Mouse (Mus musculus): ENCODE data around the gene Eno3. TPM values are rescaled to one million over a fixed set of nuclear protein-coding genes. Genes with fewer than 3 reads are reported as not detected.
A peak's percentile ranks its signal among the peaks of the same experiment; 100 is the strongest.

Gene Eno3
- polyA plus RNA-seq, 1 experiment, result 30.9 TPM

DNA sequence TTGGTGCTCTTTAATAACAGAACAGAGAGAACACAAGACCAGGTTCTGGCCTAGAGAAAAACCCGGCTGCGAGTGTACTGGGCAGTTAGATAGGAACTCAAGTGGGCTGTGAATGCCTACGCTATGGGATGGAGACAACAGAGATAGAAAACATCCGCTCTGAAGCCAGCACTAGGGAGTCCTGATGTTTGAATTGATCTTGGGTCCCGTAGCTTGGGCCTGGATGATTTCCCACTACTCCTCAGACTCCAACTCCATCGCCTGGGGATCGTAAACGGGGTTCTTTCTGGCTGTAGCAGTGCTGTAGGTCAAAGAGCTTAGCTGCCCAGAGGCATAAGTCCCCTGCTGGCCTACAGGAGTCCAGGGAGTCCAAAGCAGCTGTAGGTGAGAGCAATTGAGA is 31.4 kb downstream of the Eno3 start:
- peak overlapping the region; percentile 54 for H3K4me3 ChIP-seq (ENCODE audit: insufficient read depth, low read depth, low read length)
- no peaks in the 10 kb centered on the region for H3K36me3 ChIP-seq (ENCODE audit: control insufficient read depth, insufficient read depth, low read length)
- H3K27ac ChIP-seq (ENCODE audit: insufficient read depth, low read depth, low read length), result peak overlapping the region; percentile 66
- TF ChIP-seq POLR2A (IDR thresholded peaks at IDR 0.05; ENCODE audit: low read depth, low read length) (no peak), CTCF (conservative IDR thresholded peaks at IDR 0.05; ENCODE audit: insufficient read depth, insufficient read length, low read depth, low read length) (no peak)
- peaks cover 11% of the 10 kb centered on the region for H3K4me1 ChIP-seq (ENCODE audit: control insufficient read depth, insufficient read depth, low read length)
- no peak for DNase-seq
- WGBS, result 15% methylated on average over 8 of the region's 8 CpGs
- H3K27me3 ChIP-seq (replicated peaks; ENCODE audit: control insufficient read depth, insufficient read depth, low read length), result no peaks in the 10 kb centered on the region

DNA sequence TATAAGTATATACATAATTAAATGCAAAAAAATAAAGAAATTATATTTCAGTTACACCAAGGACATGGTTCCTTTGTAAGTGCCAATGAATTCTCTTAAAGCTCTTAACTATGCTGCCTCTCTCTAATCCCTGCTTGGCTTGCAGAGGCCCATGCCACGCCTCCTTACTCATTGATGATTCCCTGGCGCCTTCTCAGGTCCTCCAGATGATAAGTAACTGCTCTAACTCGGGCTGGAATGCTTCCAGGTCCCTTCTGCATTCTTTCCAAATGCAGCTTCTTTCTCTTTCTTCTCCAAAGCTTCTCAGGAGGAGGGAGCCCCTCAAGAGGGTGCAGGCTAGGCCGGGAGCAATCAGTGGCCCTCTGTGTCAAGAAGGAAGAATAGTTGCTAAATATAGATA is 32.6 kb downstream of the Eno3 start:
- Histone ChIP-seq H3K4me1 (ENCODE audit: control insufficient read depth, insufficient read depth, low read length) (peaks cover 11% of the 10 kb centered on the region), H3K4me3 (ENCODE audit: insufficient read depth, low read depth, low read length) (no peak overlapping the region), H3K27me3 (replicated peaks; ENCODE audit: control insufficient read depth, insufficient read depth, low read length) (no peaks in the 10 kb centered on the region), H3K36me3 (ENCODE audit: control insufficient read depth, insufficient read depth, low read length) (no peaks in the 10 kb centered on the region), H3K27ac (ENCODE audit: insufficient read depth, low read depth, low read length) (no peak overlapping the region)
- no peak for TF ChIP-seq CTCF (conservative IDR thresholded peaks at IDR 0.05; ENCODE audit: insufficient read depth, insufficient read length, low read depth, low read length)
- TF ChIP-seq POLR2A (IDR thresholded peaks at IDR 0.05; ENCODE audit: low read depth, low read length), result no peak
- 64% methylated on average over 4 of the region's 4 CpGs for WGBS
- DNase-seq, result peak; percentile 65

DNA sequence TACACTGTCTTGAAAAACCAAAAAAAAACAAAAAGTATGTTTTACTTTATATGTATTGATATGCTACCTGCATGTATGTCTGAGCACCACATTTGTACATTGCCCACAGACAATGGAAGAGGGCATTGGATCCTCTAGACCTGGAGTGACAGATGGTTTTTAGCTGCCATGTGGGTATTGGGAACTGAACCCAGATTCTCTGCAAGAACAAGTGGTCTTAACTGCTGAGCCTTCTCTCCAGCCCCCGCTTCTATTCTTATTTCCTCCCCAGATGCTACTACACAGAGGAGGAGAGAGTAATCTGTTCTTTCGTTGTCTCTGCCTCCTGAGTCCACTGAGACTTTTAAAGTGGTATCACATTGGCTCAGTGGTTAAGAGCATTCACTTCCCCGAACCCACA is 36.5 kb downstream of the Eno3 start:
- Histone ChIP-seq H3K4me1 (ENCODE audit: control insufficient read depth, insufficient read depth, low read length) (peaks cover 8% of the 10 kb centered on the region), H3K27ac (ENCODE audit: insufficient read depth, low read depth, low read length) (no peak overlapping the region), H3K36me3 (ENCODE audit: control insufficient read depth, insufficient read depth, low read length) (no peaks in the 10 kb centered on the region), H3K4me3 (ENCODE audit: insufficient read depth, low read depth, low read length) (no peak overlapping the region), H3K27me3 (replicated peaks; ENCODE audit: control insufficient read depth, insufficient read depth, low read length) (no peaks in the 10 kb centered on the region)
- 83% methylated on average over 3 of the region's 3 CpGs for WGBS
- TF ChIP-seq CTCF (conservative IDR thresholded peaks at IDR 0.05; ENCODE audit: insufficient read depth, insufficient read length, low read depth, low read length) (no peak), POLR2A (IDR thresholded peaks at IDR 0.05; ENCODE audit: low read depth, low read length) (no peak)
- no peak for DNase-seq

DNA sequence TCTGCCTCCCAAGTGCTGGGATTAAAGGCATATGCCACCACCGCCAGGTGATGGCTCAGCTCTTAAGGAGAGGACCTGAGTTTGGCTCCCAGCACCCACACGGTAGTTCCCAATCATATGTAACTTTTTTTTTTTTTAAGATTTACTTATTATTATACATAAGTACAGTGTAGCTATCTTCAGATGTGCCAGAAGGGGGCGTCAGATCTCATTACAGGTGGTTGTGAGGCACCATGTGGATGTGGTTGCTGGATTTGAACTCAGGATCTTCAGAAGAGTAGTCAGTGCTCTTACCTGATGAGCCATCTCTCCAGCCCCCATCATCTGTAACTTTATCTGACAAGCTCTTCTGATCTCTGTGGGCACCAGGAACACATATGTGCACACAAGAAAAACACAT is 40.4 kb downstream of the Eno3 start:
- Histone ChIP-seq H3K4me1 (ENCODE audit: control insufficient read depth, insufficient read depth, low read length) (peaks cover 9% of the 10 kb centered on the region; the same call in 1 of the 2 replicates), H3K27ac (ENCODE audit: insufficient read depth, low read depth, low read length) (no peak overlapping the region), H3K27me3 (replicated peaks; ENCODE audit: control insufficient read depth, insufficient read depth, low read length) (no peaks in the 10 kb centered on the region), H3K4me3 (ENCODE audit: insufficient read depth, low read depth, low read length) (no peak overlapping the region), H3K36me3 (ENCODE audit: control insufficient read depth, insufficient read depth, low read length) (no peaks in the 10 kb centered on the region)
- DNase-seq, result no peak
- WGBS, result 81% methylated on average over 3 of the region's 3 CpGs
- TF ChIP-seq POLR2A (IDR thresholded peaks at IDR 0.05; ENCODE audit: low read depth, low read length) (no peak), CTCF (conservative IDR thresholded peaks at IDR 0.05; ENCODE audit: insufficient read depth, insufficient read length, low read depth, low read length) (0 out of 2 replicates have a peak, but pooled peaks have one; percentile 14)

GRCm38 (mm10) chr11:70699051-70699450 is 42.0 kb downstream of the Eno3 start:
- DNase-seq, result no peak
- WGBS, result 83% methylated on average over 2 of the region's 2 CpGs
- Histone ChIP-seq H3K27ac (ENCODE audit: insufficient read depth, low read depth, low read length) (no peak overlapping the region), H3K36me3 (ENCODE audit: control insufficient read depth, insufficient read depth, low read length) (no peaks in the 10 kb centered on the region), H3K4me1 (ENCODE audit: control insufficient read depth, insufficient read depth, low read length) (peaks cover 9% of the 10 kb centered on the region; the same call in 1 of the 2 replicates), H3K27me3 (replicated peaks; ENCODE audit: control insufficient read depth, insufficient read depth, low read length) (no peaks in the 10 kb centered on the region), H3K4me3 (ENCODE audit: insufficient read depth, low read depth, low read length) (no peak overlapping the region)
- no peak for TF ChIP-seq POLR2A (IDR thresholded peaks at IDR 0.05; ENCODE audit: low read depth, low read length)
- TF ChIP-seq CTCF (conservative IDR thresholded peaks at IDR 0.05; ENCODE audit: insufficient read depth, insufficient read length, low read depth, low read length), result no peak

- 3% methylated on average over 69 of the region's 69 CpGs for WGBS
- Histone ChIP-seq H3K36me3 (ENCODE audit: control insufficient read depth, insufficient read depth, low read length) (no peaks in the 10 kb centered on the region; the same call in none of the 2 replicates), H3K4me1 (ENCODE audit: control insufficient read depth, insufficient read depth, low read length) (peaks cover 9% of the 10 kb centered on the region; the same call in 1 of the 2 replicates), H3K27ac (ENCODE audit: insufficient read depth, low read depth, low read length) (peak within 1 kb of the TSS; percentile 99), H3K4me3 (ENCODE audit: insufficient read depth, low read depth, low read length) (peak within 1 kb of the TSS; percentile 70), H3K27me3 (replicated peaks; ENCODE audit: control insufficient read depth, insufficient read depth, low read length) (no peaks in the 10 kb centered on the region)
- peak; percentile 73 for TF ChIP-seq POLR2A (IDR thresholded peaks at IDR 0.05; ENCODE audit: low read depth, low read length)
- TF ChIP-seq CTCF (conservative IDR thresholded peaks at IDR 0.05; ENCODE audit: insufficient read depth, insufficient read length, low read depth, low read length), result no peak
- peak; percentile 97 for DNase-seq
Measured at GRCm38 (mm10) chr11:70699722-70700556, 42.9 kb downstream of the Eno3 start, which contains the start of the genes Inca1 and Kif1c. Gene Inca1, minus strand, starts transcription at chr11:70700155. Gene Kif1c, plus strand, starts transcription at chr11:70700548.

DNA sequence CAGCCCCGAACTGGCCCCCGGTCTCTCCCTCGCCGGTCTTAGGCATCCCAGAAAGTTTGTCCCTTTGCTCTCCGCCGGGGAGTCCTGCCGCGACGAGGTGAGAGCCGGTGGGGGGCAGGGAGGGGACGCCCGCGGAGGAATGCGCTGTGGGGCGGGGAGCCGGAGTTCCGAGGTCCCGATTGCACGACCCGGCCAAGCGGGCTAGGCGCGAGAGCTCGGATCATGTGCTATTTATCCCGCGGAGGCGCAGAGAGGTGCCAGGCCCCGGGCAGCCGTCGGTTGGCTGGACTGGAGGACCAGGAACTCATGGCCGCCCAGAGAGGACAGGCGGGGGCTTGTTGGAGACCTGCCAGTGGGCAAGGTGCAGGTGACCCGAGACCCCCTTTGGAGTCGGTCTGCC is 43.6 kb downstream of the Eno3 start:
- H3K36me3 ChIP-seq (ENCODE audit: control insufficient read depth, insufficient read depth, low read length), result peaks cover 3% of the 10 kb centered on the region
- peak overlapping the region; percentile 63 for H3K27ac ChIP-seq (ENCODE audit: insufficient read depth, low read depth, low read length)
- H3K4me3 ChIP-seq (ENCODE audit: insufficient read depth, low read depth, low read length), result peak overlapping the region; percentile 70
- under 1% methylated on average over 34 of the region's 34 CpGs for WGBS
- H3K27me3 ChIP-seq (replicated peaks; ENCODE audit: control insufficient read depth, insufficient read depth, low read length), result no peaks in the 10 kb centered on the region
- no peak for TF ChIP-seq POLR2A (IDR thresholded peaks at IDR 0.05; ENCODE audit: low read depth, low read length)
- TF ChIP-seq CTCF (conservative IDR thresholded peaks at IDR 0.05; ENCODE audit: insufficient read depth, insufficient read length, low read depth, low read length), result no peak
- peak; percentile 87 for DNase-seq
- peaks cover 9% of the 10 kb centered on the region; the same call in 1 of the 2 replicates for H3K4me1 ChIP-seq (ENCODE audit: control insufficient read depth, insufficient read depth, low read length)
